Mouse (Mus musculus): Measurements from ENCODE around the gene Fscn1. TPM values are rescaled to one million over a fixed set of nuclear protein-coding genes. Genes with fewer than 3 reads are reported as not detected.
A peak's percentile ranks its signal among the peaks of the same experiment; 100 is the strongest.

The Fscn1 gene
- polyA plus RNA-seq, 1 experiment from 2014 or later = 484 TPM

- ATAC-seq (ENCODE audit: low FRiP score) = peak; percentile 2; the same call in 1 of the 2 replicates
- Histone ChIP-seq H3K4me3 (peak overlapping the region; percentile 100), H3K4me2 (peak overlapping the region; percentile 100), H3K27me3 (no peaks in the 10 kb centered on the region), H3K36me3 (peaks cover 14% of the 10 kb centered on the region), H3K9ac (peak overlapping the region; percentile 100), H3K9me3 (no peaks in the 10 kb centered on the region), H3K27ac (peak overlapping the region; percentile 98), H3K4me1 (replicated peaks) (peaks cover 53% of the 10 kb centered on the region)
- WGBS = 3% methylated on average over 11 of the region's 11 CpGs
Measured at GRCm38 (mm10) chr5:142962444-142962961, 2.4 kb downstream of the Fscn1 start.

DNA sequence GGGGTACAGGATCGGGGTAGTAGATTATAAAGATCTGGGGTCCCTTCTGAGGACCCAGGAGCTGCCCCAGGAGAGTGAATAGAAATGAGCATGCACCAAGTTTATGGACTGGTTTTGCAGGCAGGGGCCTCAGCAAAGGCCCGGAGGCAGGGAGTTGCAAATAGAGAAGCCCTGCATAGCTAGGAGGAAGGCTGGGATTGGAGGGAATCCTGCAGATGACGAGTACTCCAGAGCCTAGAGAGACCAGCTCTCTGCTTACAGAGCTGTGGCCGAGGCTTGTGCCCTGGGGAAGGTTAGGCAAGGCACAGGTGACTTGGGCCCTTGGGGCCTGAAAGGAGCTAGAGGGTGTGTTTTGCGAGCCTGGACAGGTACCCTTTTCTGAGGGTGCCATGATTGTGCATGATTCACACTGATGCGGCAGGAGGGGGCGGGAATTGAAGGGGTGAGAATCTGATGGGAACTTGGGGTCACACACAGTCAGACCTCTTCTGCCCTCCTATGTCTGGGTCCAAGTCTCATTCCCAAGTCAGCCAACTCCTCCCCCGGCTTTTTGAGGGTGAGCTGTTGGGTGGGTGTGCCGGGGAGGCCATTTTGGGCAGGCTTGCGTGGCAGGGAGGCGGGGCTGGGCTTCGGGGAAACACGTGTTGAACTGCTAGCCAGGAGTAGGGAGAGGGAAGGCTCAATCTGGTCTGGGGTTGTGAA, 3.0 kb downstream of the Fscn1 start:
- peaks cover 19% of the 10 kb centered on the region for H3K36me3 ChIP-seq
- H3K27me3 ChIP-seq = no peaks in the 10 kb centered on the region
- H3K4me1 ChIP-seq (replicated peaks) = peaks cover 58% of the 10 kb centered on the region
- H3K27ac ChIP-seq = peak overlapping the region; percentile 98
- H3K9ac ChIP-seq = peak overlapping the region; percentile 100
- peak overlapping the region; percentile 100 for H3K4me3 ChIP-seq
- 0 out of 2 replicates have a peak, but pooled peaks have one; percentile 5 for ATAC-seq (ENCODE audit: low FRiP score)
- H3K9me3 ChIP-seq = no peaks in the 10 kb centered on the region
- H3K4me2 ChIP-seq = peak overlapping the region; percentile 100
- 7% methylated on average over 13 of the region's 13 CpGs for WGBS

GRCm38 (mm10) chr5:142963705-142964494, 3.8 kb downstream of the Fscn1 start:
- peak overlapping the region; percentile 100 for H3K4me3 ChIP-seq
- no peak for ATAC-seq (ENCODE audit: low FRiP score)
- peak overlapping the region; percentile 98 for H3K27ac ChIP-seq
- H3K9ac ChIP-seq = peak overlapping the region; percentile 100
- no peaks in the 10 kb centered on the region for H3K27me3 ChIP-seq
- peak overlapping the region; percentile 100 for H3K4me2 ChIP-seq
- peaks cover 24% of the 10 kb centered on the region for H3K36me3 ChIP-seq
- H3K9me3 ChIP-seq = no peaks in the 10 kb centered on the region
- 25% methylated on average over 17 of the region's 17 CpGs for WGBS
- H3K4me1 ChIP-seq (replicated peaks) = peaks cover 61% of the 10 kb centered on the region

DNA sequence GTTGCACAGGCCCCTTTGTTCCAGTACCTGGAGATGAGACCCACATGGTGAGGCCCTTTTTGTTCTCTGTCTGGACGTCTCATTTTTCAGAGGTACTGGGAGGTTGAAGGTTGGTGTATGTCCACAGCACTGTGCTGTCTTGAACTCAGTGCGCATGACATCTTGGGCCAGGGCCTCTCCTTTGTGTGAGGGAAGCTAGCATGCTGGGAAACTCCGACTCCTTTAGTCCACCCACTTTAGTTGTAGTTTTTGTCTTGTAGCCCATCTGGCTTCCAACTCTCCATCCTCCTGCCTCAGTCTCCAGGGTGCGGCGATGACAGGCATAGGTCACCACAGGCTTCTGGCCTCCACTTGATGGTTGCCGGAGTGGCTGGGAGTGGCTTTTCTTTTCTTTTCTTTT, 4.5 kb downstream of the Fscn1 start:
- H3K27ac ChIP-seq = peak overlapping the region; percentile 98
- peak overlapping the region; percentile 100 for H3K9ac ChIP-seq
- 38% methylated on average over 6 of the region's 6 CpGs for WGBS
- ATAC-seq (ENCODE audit: low FRiP score) = no peak
- H3K4me1 ChIP-seq (replicated peaks) = peaks cover 60% of the 10 kb centered on the region
- H3K4me2 ChIP-seq = peak overlapping the region; percentile 100
- H3K27me3 ChIP-seq = no peaks in the 10 kb centered on the region
- H3K4me3 ChIP-seq = peak overlapping the region; percentile 100
- no peaks in the 10 kb centered on the region for H3K9me3 ChIP-seq
- H3K36me3 ChIP-seq = peaks cover 32% of the 10 kb centered on the region

- WGBS = 93% methylated on average over 14 of the region's 14 CpGs
- Histone ChIP-seq H3K4me2 (no peak overlapping the region), H3K4me1 (replicated peaks) (peaks cover 47% of the 10 kb centered on the region), H3K4me3 (no peak overlapping the region), H3K9ac (no peak overlapping the region), H3K27ac (no peak overlapping the region), H3K36me3 (peaks cover 69% of the 10 kb centered on the region), H3K27me3 (no peaks in the 10 kb centered on the region), H3K9me3 (no peaks in the 10 kb centered on the region)
- ATAC-seq (ENCODE audit: low FRiP score) = no peak
Measured at GRCm38 (mm10) chr5:142968411-142968810, 8.3 kb downstream of the Fscn1 start.

GRCm38 (mm10) chr5:142973971-142974370, 13.8 kb downstream of the Fscn1 start:
- Histone ChIP-seq H3K9ac (no peak overlapping the region), H3K27ac (peak overlapping the region; percentile 69; the same call in 1 of the 2 replicates), H3K4me3 (no peak overlapping the region), H3K36me3 (peaks cover 54% of the 10 kb centered on the region), H3K4me1 (replicated peaks) (peaks cover 30% of the 10 kb centered on the region), H3K4me2 (no peak overlapping the region), H3K27me3 (no peaks in the 10 kb centered on the region), H3K9me3 (no peaks in the 10 kb centered on the region)
- 57% methylated on average over 3 of the region's 3 CpGs for WGBS
- ATAC-seq (ENCODE audit: low FRiP score) = no peak

DNA sequence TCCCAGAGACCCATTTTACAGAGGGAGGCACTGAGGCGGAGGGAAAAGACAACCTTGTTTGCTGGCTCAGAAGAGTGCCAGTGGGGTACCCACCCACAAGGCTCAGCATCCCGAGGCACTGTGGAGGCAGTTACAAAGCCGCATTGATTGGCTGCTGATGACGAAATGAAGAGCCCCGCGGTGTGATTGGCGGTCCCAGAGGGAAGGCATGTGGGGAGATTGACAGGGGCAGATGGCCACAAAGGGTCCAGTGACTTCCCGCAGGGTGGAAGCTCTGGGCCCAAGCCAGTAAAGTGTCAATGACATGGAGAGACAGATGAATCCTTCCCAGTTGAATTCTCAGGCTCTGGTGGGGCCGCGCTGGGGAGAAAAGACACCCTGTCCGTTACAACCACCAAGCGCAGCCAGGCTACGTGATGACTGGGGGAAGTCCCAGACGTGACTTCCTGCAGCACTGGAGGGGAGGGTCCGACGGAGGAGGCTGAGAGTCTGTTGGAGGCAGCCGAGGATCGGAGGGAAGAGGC, 14.5 kb downstream of the Fscn1 start:
- peak overlapping the region; percentile 33 for H3K4me2 ChIP-seq
- no peaks in the 10 kb centered on the region for H3K9me3 ChIP-seq
- H3K9ac ChIP-seq = 0 out of 2 replicates have a peak overlapping the region, but pooled peaks have one; percentile 19
- peaks cover 47% of the 10 kb centered on the region for H3K36me3 ChIP-seq
- no peaks in the 10 kb centered on the region for H3K27me3 ChIP-seq
- H3K27ac ChIP-seq = peak overlapping the region; percentile 69
- 0 out of 2 replicates have a peak overlapping the region, but pooled peaks have one; percentile 7 for H3K4me3 ChIP-seq
- 8% methylated on average over 18 of the region's 18 CpGs for WGBS
- ATAC-seq (ENCODE audit: low FRiP score) = peak; percentile 87
- peaks cover 30% of the 10 kb centered on the region for H3K4me1 ChIP-seq (replicated peaks)

GRCm38 (mm10) chr5:142976516-142976915, 16.4 kb downstream of the Fscn1 start:
- 53% methylated on average over 5 of the region's 5 CpGs for WGBS
- no peak for ATAC-seq (ENCODE audit: low FRiP score)
- peak overlapping the region; percentile 40; the same call in 1 of the 2 replicates for H3K27ac ChIP-seq

DNA sequence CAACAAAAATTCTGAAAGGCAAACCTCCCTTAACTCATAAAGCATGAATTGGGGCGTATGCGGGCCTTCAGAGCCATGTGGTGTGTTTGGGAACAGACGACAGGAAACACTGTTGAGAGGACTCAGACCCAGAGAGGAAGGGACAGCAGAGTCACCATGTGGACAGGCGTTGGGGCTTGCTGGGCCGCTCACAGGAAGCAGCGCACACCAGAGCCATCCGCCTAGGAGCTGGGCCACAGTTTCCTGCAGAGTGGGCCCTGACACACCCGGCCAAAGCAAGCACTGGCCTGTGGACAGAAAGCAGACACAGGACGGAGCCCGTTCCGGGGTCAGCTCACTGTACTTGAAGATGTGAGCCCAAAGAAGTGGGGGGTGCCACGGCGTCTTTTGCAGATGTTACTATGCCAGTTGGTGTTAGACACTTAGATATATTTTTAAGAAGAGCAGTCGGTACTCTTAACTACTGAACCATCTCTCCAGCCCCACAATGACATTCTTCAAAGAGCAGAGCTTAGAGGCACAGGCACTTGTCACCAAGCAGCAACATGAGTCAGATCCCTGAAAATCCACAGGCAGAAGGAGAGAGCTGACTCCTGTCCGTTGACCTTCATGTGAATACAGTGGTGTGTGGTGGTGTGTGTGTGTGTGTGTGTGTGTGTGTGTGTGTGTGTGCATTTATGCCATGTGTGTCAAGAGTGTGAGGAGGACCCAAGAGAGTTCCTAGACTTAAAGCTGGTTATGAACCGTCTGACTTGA, 22.1 kb downstream of the Fscn1 start:
- Histone ChIP-seq H3K27me3 (no peaks in the 10 kb centered on the region), H3K4me2 (no peak overlapping the region), H3K4me1 (replicated peaks) (peaks cover 5% of the 10 kb centered on the region; the same call in 1 of the 2 replicates), H3K4me3 (no peak overlapping the region), H3K9me3 (no peaks in the 10 kb centered on the region), H3K9ac (no peak overlapping the region), H3K27ac (no peak overlapping the region), H3K36me3 (no peaks in the 10 kb centered on the region)
- 84% methylated on average over 16 of the region's 16 CpGs for WGBS
- ATAC-seq (ENCODE audit: low FRiP score) = no peak

More at GRCm38 (mm10) chr5:142976516-142976915, 16.4 kb downstream of the Fscn1 start:
- H3K4me3 ChIP-seq = no peak overlapping the region
- no peak overlapping the region for H3K9ac ChIP-seq
- no peaks in the 10 kb centered on the region for H3K27me3 ChIP-seq
- no peak overlapping the region for H3K4me2 ChIP-seq
- H3K36me3 ChIP-seq = peaks cover 28% of the 10 kb centered on the region
- H3K9me3 ChIP-seq = no peaks in the 10 kb centered on the region
- peaks cover 30% of the 10 kb centered on the region for H3K4me1 ChIP-seq (replicated peaks)

DNA sequence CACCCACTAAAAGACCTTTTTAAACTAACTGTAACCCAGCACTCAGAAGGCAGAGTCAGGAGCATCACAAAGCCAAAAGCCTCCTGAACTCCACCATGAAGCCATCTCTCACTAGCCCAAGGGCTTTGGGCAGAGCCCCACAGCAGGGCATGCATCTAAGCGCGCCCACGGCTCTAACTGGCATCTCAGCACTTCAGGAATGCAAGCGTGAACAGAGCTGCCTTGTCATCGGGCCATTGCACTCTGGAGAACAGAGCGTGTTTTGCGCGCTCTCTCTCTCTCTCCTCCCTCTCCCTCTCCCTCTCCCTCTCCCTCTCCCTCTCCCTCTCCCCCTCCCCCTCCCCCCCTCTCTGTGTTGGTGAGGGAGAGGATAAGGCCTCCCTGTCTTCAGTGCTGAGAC, 23.0 kb downstream of the Fscn1 start:
- H3K4me3 ChIP-seq = no peak overlapping the region
- no peaks in the 10 kb centered on the region for H3K4me1 ChIP-seq (replicated peaks)
- H3K9ac ChIP-seq = no peak overlapping the region
- no peaks in the 10 kb centered on the region for H3K36me3 ChIP-seq
- no peaks in the 10 kb centered on the region for H3K9me3 ChIP-seq
- no peak overlapping the region for H3K4me2 ChIP-seq
- 67% methylated on average over 8 of the region's 8 CpGs for WGBS
- H3K27me3 ChIP-seq = no peaks in the 10 kb centered on the region
- ATAC-seq (ENCODE audit: low FRiP score) = no peak
- H3K27ac ChIP-seq = no peak overlapping the region

- Histone ChIP-seq H3K9ac (no peak overlapping the region), H3K4me2 (no peak overlapping the region), H3K36me3 (no peaks in the 10 kb centered on the region), H3K4me3 (no peak overlapping the region), H3K4me1 (replicated peaks) (no peaks in the 10 kb centered on the region), H3K27me3 (no peaks in the 10 kb centered on the region), H3K27ac (no peak overlapping the region), H3K9me3 (no peaks in the 10 kb centered on the region)
- WGBS = 62% methylated on average over 10 of the region's 10 CpGs
- ATAC-seq (ENCODE audit: low FRiP score) = no peak
Measured at GRCm38 (mm10) chr5:142984271-142984670, 24.1 kb downstream of the Fscn1 start.
